Mouse (Mus musculus) spleen, postnatal 4 days (tissue): ENCODE results near the gene Antxr2.

Source experiments
- DNase-seq, 2 experiments: peaks; one replicate each; pipeline ENCODE4 v3.0.0; 2022; ENCODE audit warnings: low spot score in 2 of 2

Gene Antxr2

DNA sequence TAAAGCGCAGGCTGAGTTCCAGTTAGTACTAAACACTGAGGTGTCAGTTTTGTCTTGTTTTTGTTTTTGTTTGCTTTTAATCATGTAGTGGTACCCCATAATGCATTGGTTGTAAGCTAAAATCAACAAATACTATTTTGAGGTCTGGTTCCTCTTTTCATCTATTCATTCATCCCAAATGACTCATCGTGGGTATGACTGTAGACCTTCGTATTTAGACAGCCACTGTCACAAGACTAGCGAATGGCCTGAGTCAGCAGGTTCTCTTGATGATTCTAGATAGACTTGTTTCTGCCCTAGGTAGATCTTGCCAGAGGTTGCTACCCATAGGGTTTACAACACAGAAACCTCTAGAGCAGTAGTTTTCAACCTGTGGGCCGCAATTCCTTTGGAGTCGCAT lies 116.9 kb downstream of the Antxr2 start:
- no peak for DNase-seq

DNA sequence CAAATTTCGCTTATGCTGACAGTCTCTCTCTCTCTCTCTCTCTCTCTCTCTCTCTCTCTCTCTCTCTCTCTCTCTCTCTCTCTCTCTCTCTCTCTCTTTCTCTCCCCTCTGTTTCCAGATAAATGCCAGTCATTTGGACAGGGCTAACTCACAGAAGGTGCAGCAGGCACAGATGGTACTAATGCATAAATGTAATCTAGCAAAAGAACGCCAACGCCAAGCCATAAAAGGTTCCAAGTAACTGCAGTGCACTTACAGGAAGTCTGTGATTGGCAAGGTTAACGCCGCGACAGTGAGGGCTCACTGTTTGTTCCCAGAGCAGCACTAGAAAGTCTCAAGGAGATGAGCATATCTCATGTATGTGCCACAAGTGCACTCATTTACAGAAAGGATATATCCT lies 123.4 kb downstream of the Antxr2 start:
- no peak for DNase-seq

GRCm38 (mm10) chr5:97906537-97907266 lies 124.1 kb downstream of the Antxr2 start:
- no peak for DNase-seq

DNA sequence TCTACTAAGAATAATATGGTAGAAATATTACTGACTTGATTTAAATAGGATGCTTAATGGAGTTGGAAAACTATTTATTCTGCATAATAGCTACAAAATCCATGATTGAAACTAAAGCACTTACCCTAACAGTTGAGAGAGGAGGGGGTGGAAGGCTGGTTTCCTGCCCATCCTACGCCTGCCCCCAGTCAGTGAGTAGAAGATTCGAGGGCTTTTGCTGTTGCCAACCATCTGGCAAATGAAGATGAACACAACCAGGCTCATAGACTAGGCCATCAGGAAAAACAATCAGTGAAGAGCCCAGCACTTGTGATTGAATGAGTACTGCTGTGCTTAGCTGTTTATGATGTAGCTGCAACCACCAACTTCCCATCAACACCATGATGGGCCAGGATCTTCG lies 125.0 kb downstream of the Antxr2 start:
- no peak for DNase-seq

- no peak for DNase-seq
Observed at GRCm38 (mm10) chr5:97901096-97901495, 129.7 kb downstream of the Antxr2 start.

GRCm38 (mm10) chr5:97899321-97899720 lies 131.5 kb downstream of the Antxr2 start:
- DNase-seq, result no peak

GRCm38 (mm10) chr5:97885427-97885826 lies 145.4 kb downstream of the Antxr2 start:
- DNase-seq, result no peak

- no peak for DNase-seq
Observed at GRCm38 (mm10) chr5:97884110-97884509, 146.7 kb downstream of the Antxr2 start.

DNA sequence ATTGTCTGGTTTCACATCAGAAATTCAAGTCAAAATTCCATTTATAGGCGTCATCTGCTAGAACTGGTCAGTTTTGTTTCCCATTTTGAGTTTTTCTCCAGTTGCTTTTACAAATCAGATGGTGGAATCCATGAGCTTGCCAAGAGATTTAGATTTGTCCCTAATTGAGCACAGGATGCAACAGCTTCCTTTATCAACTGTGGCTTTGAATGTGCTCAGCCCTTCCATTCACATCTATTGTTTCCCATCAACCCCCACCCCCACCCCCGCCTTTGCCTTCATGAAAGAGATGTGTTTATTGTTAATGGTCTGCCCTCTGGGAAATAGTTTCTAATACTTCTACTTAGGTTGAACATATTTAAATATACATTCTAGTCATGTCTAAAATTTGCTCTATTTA lies 149.4 kb downstream of the Antxr2 start:
- DNase-seq, result no peak

DNA sequence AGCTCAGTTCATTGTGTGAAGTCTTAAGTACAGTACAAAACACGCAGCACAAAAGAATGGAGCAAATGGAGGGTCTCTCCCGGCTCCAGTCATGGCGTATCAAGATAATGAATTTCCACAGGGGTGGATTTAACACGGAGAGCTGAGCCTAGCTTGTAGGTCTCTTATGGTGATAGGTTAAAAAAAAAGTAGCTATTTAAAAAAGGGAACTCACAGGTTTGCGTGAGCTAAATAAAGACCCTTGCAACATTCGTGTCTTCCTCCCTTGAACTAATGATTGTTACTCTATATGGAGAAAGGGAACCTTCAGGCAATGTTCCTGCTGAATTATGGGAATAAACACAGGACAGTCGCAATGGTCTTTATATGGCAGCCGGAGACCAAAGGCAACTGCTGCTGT lies 150.7 kb downstream of the Antxr2 start:
- no peak for DNase-seq

DNA sequence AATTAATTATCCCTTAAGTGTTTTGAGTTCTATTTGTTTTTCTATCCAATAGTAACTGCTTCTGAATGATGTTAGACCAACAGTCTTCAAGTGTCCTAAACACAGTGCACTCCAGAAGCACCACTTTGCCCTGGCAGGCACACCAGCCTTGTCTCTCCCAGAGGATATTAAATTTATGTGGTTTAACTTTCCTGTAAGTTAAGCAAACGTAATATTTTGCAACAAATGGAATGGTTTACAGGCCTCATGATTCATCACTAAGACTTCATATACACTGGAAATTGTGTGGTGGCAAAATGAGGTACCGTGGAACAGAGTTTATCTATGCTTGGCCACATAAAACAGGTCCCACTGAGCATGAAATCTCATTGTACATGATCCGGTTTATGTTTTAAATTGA lies 152.0 kb downstream of the Antxr2 start:
- no peak for DNase-seq

DNA sequence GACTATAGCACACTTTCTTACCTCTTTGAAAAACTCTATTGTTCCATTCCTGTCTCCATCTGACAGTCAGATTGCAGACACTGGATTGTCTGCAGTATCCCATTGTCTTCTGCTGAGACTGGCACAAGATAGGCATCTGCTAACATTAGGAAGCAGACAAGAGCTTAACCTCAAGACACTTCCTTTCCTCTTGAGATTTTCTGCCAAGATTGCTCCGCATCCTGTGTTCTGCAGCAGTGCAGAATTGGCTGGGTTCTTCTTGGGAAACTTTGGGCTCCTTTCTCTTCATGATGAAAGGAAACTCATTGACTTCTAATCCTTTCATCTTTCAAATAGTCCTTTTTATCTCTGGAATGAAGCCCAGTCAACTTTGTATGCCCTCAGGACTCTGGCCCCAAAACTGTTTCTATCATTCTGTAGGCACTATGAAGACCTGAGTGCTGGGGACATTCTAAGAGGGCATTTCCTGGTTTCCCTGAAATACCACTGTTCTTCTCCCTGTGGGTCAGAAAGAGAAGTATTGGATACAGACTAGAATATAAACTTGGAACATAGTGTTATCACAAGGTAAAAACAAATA lies 152.5 kb downstream of the Antxr2 start:
- no peak for DNase-seq

DNA sequence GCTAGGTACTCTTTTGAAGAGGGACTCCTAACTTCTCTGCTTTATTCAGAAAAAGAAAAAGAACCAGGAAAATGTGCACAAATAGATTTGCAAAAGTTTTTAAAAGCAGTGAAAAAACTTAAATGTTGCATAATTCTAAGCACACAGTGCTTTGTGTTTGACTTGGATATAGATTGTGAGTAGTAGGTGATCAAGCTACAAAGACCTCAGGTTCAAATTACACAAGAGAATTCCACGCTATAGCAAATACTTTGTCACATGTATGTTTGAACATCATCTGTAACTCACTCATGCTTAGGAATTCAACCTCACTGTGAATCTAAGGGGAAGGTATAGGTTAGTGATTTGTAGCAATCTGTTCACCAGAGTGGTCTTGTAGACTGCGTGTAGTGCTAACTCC lies 153.9 kb downstream of the Antxr2 start:
- no peak for DNase-seq

DNA sequence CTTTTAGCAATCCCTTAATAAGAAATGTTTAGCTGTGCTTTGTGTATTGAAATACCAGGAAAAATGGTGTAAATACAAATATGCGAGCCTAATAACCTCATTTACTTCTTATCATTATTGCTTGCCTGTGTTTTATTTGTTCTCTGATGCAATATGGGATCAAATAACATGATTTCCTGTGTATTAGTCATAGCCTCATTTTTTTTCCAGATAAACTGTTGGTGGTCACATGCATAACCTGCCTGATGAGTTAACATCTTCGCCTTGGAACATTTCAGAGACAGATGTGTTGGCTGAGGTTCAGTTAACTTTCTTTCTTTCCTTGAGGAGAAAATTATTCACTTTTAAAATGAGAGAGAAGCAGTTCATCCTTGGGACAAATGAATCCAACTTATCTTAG lies 162.9 kb downstream of the Antxr2 start:
- no peak for DNase-seq

GRCm38 (mm10) chr5:97866975-97867374 lies 163.9 kb downstream of the Antxr2 start:
- DNase-seq, result no peak

- DNase-seq, result no peak
Observed at GRCm38 (mm10) chr5:97857101-97857500, 173.7 kb downstream of the Antxr2 start.

- DNase-seq, result no peak
Observed at GRCm38 (mm10) chr5:97851981-97852748, 178.7 kb downstream of the Antxr2 start.

- DNase-seq, result no peak
Observed at GRCm38 (mm10) chr5:97847204-97847895, 183.5 kb downstream of the Antxr2 start.

- DNase-seq, result no peak
Observed at GRCm38 (mm10) chr5:97846503-97846902, 184.3 kb downstream of the Antxr2 start.

GRCm38 (mm10) chr5:97842016-97842415 lies 188.8 kb downstream of the Antxr2 start:
- no peak for DNase-seq

DNA sequence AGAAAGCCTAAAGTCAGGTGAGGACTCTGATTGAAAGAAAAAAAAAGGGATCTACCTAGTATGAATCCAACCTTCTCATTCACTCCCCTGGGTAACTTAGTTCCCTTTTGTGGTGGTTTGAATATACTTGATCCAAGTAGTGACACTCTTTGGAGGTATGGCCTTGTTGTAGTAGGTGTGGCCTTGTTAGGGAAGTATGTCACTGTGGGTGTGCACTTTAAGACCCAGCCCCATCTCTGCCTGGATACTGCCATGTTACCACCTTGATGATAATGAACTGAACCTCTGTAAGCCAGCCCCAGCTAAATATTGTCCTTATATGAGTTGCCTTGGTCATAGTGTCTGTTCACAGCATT lies 190.9 kb downstream of the Antxr2 start:
- DNase-seq, result no peak

DNA sequence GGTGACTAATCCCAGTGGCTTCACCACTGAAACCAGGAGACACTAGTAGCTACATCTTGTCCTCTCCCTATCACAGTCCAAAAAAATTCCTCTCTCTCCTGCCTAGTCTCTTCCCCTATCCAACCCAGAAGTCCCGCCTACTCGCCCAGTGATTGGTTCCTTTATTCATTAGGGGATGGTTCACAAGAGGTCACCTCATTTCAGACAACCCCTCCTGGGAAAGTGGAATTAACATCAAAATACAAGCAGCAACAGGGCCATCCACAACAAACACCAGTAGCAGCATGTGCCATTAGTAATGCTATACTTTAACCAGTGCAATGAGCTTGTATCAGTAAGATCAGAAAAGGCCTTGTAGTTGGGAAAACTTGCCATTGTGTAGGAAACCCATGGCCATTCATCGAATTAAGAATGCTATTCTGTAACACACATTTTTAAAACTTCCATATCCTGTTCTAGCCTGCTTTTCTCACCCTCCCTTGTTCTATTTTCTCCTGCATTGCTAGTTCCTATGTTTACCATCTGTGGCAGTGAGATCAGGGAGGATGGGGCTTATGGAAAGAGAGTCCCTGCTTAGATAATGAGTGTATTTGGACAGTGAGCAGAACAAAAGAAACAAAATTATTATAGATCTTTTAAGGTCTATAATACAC lies 191.4 kb downstream of the Antxr2 start:
- DNase-seq, result no peak
